Comparison of ENCODE assay signal across 25 mouse cellular contexts in the genomic region with DNA sequence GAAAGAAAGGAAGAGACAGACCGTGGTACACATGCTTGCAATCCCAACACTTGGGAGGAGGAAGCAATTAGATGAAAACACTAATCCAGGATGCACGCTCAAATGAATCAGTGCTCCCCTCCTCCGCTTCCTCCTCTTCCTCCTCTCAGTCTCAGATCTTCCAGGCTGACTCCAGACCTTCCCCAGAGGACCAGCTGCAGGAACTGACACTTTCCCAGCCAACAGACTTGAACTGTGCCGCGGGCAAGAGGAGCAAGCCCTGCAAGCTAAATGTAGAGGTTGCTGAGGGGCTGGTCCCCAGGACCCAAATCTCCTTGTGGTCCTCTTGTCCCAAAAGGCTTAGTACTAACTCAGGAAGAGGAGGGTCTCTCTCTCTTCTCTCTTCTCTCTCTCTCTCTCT.
"Had no signal": no experiment of that assay in that cellular context is flagged by ENCODE, and none has a peak within 500 bp of the region (broad histone marks: within the 10 kb centered on the region; RNA-seq: fewer than 3 reads in every experiment).

No protein-coding gene starts in this region.

- H3K9me3 ChIP-seq: heart, embryonic 10.5 days; heart, embryonic 13.5 days; heart, embryonic 15.5 days; hindbrain, embryonic 13.5 days; hindbrain, embryonic 15.5 days; kidney, embryonic 15.5 days; limb, embryonic 13.5 days; limb, embryonic 15.5 days; liver, embryonic 12.5 days had no signal

- H3K4me2 ChIP-seq: heart, embryonic 13.5 days; heart, embryonic 15.5 days; hindbrain, embryonic 13.5 days; hindbrain, embryonic 15.5 days; kidney, embryonic 15.5 days; limb, embryonic 13.5 days; limb, embryonic 15.5 days; liver, embryonic 12.5 days had no signal

- H3K4me3 ChIP-seq: heart, embryonic 10.5 days; heart, embryonic 13.5 days; heart, embryonic 15.5 days; hindbrain, embryonic 13.5 days; hindbrain, embryonic 15.5 days; kidney, embryonic 15.5 days; limb, embryonic 13.5 days; limb, embryonic 15.5 days; liver, embryonic 12.5 days had no signal

- DNase-seq: forebrain, postnatal 0 days; gastrocnemius, postnatal 14 days; gastrocnemius, postnatal 36 days; heart, adult 18-20 months; heart, postnatal 10 days; kidney, adult 18-20 months; kidney, adult 9 months; kidney, postnatal 14 days; kidney, postnatal 36 days; layer of hippocampus, adult 9-11 months; layer of hippocampus, postnatal 36 days; left cerebral cortex, postnatal 4 days had no signal

- H3K9ac ChIP-seq: forebrain, postnatal 0 days; heart, embryonic 13.5 days; heart, embryonic 15.5 days; hindbrain, embryonic 13.5 days; hindbrain, embryonic 15.5 days; kidney, embryonic 15.5 days; limb, embryonic 13.5 days; limb, embryonic 15.5 days; liver, embryonic 12.5 days; liver, embryonic 14.5 days had no signal

- H3K27ac ChIP-seq: heart, embryonic 10.5 days; heart, embryonic 13.5 days; heart, embryonic 15.5 days; hindbrain, embryonic 13.5 days; hindbrain, embryonic 15.5 days; hindbrain, postnatal 0 days; kidney, embryonic 15.5 days; kidney, postnatal 0 days; limb, embryonic 13.5 days; limb, embryonic 15.5 days; liver, embryonic 12.5 days; liver, embryonic 14.5 days had no signal

- H3K27me3 ChIP-seq: heart, embryonic 13.5 days; heart, embryonic 15.5 days; hindbrain, embryonic 13.5 days; hindbrain, embryonic 15.5 days; kidney, embryonic 15.5 days; limb, embryonic 13.5 days; limb, embryonic 15.5 days had no signal

- ATAC-seq: forebrain, postnatal 0 days; hindbrain, postnatal 0 days; intestine, embryonic 16.5 days; liver, embryonic 12.5 days had no signal
